In genomic region chr10:78599865-78600264, GRCm38 (mm10) we compare ENCODE assay signal across 30 mouse cellular contexts. TPM values are rescaled to one million over a fixed set of nuclear protein-coding genes. Genes with fewer than 3 reads are reported as not detected.
"Had no signal": no experiment of that assay in that cellular context is flagged by ENCODE, and none has a peak within 500 bp of the region (broad histone marks: within the 10 kb centered on the region; RNA-seq: fewer than 3 reads in every experiment).

No protein-coding gene starts in this region.

- H3K36me3 ChIP-seq: lung, embryonic 15.5 days; midbrain, embryonic 10.5 days; midbrain, embryonic 12.5 days; neural tube, embryonic 12.5 days; stomach, embryonic 15.5 days had no signal

- H3K27me3 ChIP-seq: lung, embryonic 15.5 days; midbrain, embryonic 12.5 days; neural tube, embryonic 12.5 days; stomach, embryonic 15.5 days had no signal

- H3K4me1 ChIP-seq: lung, embryonic 15.5 days; midbrain, embryonic 10.5 days; midbrain, embryonic 12.5 days; neural tube, embryonic 12.5 days; stomach, embryonic 15.5 days had no signal

- DNase-seq: lung, adult 2 months; lung, postnatal 14 days; lung, postnatal 36 days; midbrain, embryonic 14.5 days; retina, postnatal 1 day; right cerebral cortex, adult 18-20 months; right cerebral cortex, postnatal 25 days; right cerebral cortex, postnatal 4 days; thymus, adult 2 months; thymus, postnatal 4 days had no signal

- H3K9me3 ChIP-seq: lung, embryonic 15.5 days; midbrain, embryonic 10.5 days; midbrain, embryonic 12.5 days; neural tube, embryonic 12.5 days; stomach, embryonic 15.5 days had no signal

- ATAC-seq: lung, postnatal 0 days had no signal

- H3K9ac ChIP-seq: liver, embryonic 14.5 days; lung, embryonic 15.5 days; midbrain, embryonic 12.5 days; neural tube, embryonic 12.5 days; stomach, embryonic 15.5 days had no signal

- H3K4me3 ChIP-seq: lung, embryonic 15.5 days; midbrain, embryonic 10.5 days; midbrain, embryonic 12.5 days; neural tube, embryonic 12.5 days; stomach, embryonic 15.5 days had no signal

- H3K27ac ChIP-seq: liver, embryonic 14.5 days; lung, embryonic 15.5 days; macrophage; midbrain, embryonic 10.5 days; midbrain, embryonic 12.5 days; neural tube, embryonic 12.5 days; stomach, embryonic 15.5 days; stomach, postnatal 0 days had no signal

- H3K4me2 ChIP-seq: lung, embryonic 15.5 days; midbrain, embryonic 12.5 days; neural tube, embryonic 12.5 days; stomach, embryonic 15.5 days had no signal

RNA-seq across cellular contexts. Expression of gene Syde1, which starts 8.1 kb away (rescaled TPM):
- total RNA-seq: megakaryocyte-erythroid progenitor cell, adult 5-6 weeks had no signal

RNA-seq across cellular contexts. Expression of gene Olfr1357, which starts 18.0 kb away (rescaled TPM):
- total RNA-seq: megakaryocyte, adult 5-6 weeks; megakaryocyte-erythroid progenitor cell, adult 5-6 weeks; midbrain, postnatal 0 days; monocyte, adult 5-6 weeks; neutrophil, adult 5-6 weeks had no signal
- polyA plus RNA-seq: liver, embryonic 14.5 days; liver, embryonic 16.5 days; lung, adult 2 months; lung, embryonic 15.5 days; lung, postnatal 0 days; macrophage; midbrain, embryonic 10.5 days; midbrain, embryonic 12.5 days; midbrain, embryonic 14.5 days; midbrain, postnatal 0 days; neural tube, embryonic 12.5 days; neural tube, embryonic 14.5 days; small intestine, adult 2 months; spleen, adult 2 months; stomach, embryonic 15.5 days; stomach, postnatal 0 days; testis, adult 2 months; thymus, adult 2 months; urinary bladder, adult 2 months had no signal
